Mouse (Mus musculus) intestine, embryonic 16.5 days (tissue): ENCODE measurements around the gene Lsp1. TPM values are rescaled to one million over a fixed set of nuclear protein-coding genes. Genes with fewer than 3 reads are reported as not detected.

Experiments
- ATAC-seq: fragments of 200-750 bp; cut with Nextera tagmentation; 2 replicates; pipeline ENCODE4 v1.8.0; 2017; ENCODE audit warnings: moderate TSS enrichment, moderate library complexity
- H3K27ac ChIP-seq: fragments of 300-500 bp; sonication (generic); 2 replicates; pipeline ENCODE4 v1.5.1; 2014; ENCODE audit warnings: mild to moderate bottlenecking, low read length
- H3K27me3 ChIP-seq: fragments of 300-500 bp; sonication (generic); replicated peaks from 2 replicates; pipeline ENCODE4 v1.6.1; 2014; ENCODE audit warnings: low read length, control low read depth, mixed read lengths; ENCODE audit not compliant: control insufficient read depth, insufficient read depth
- H3K36me3 ChIP-seq: fragments of 300-500 bp; sonication (generic); 2 replicates; pipeline ENCODE4 v1.6.1; 2014; ENCODE audit warnings: low read length, control low read depth; ENCODE audit not compliant: control insufficient read depth, insufficient read depth
- H3K4me1 ChIP-seq: fragments of 300-500 bp; sonication (generic); 2 replicates; pipeline ENCODE4 v1.6.1; 2014; ENCODE audit warnings: low read length, control low read depth, mixed read lengths; ENCODE audit not compliant: control insufficient read depth, insufficient read depth
- H3K4me2 ChIP-seq: fragments of 300-500 bp; sonication (generic); 2 replicates; pipeline ENCODE4 v1.6.1; 2014; ENCODE audit warnings: low read depth, low read length, control low read depth
- H3K4me3 ChIP-seq: fragments of 300-500 bp; sonication (generic); 2 replicates; pipeline ENCODE4 v1.5.1; 2014; ENCODE audit warnings: mild to moderate bottlenecking, low read length
- H3K9ac ChIP-seq: fragments of 300-500 bp; sonication (generic); 2 replicates; pipeline ENCODE4 v1.6.1; 2014; ENCODE audit warnings: low read depth, low read length
- H3K9me3 ChIP-seq: fragments of 300-500 bp; sonication (generic); 2 replicates; pipeline ENCODE4 v1.6.1; 2016; ENCODE audit warnings: low read length, control low read depth; ENCODE audit not compliant: control insufficient read depth
- WGBS: fragments of 180-500 bp; shearing (Covaris S2); extraction: QIAGEN DNeasy Blood & Tissue Kit; methylation state at CpG from one replicate; pipeline ENCODE4 v1.1.7; 2014; 5-methylcytosine and 5-hydroxymethylcytosine counted together
- polyA plus RNA-seq: library from polyadenylated mRNA; unstranded; fragments of >200 nt; fragmentation: Nextera tagmentation; extraction: Ambion mirVana; gene quantifications from 2 replicates; pipeline ENCODE4 v1.2.1, GENCODE M21; 2015

Lsp1 gene
- polyA plus RNA-seq, 1 experiment from 2014 or later, result 134 TPM

GRCm38 (mm10) chr7:142442081-142442907 is 18.3 kb upstream of the Lsp1 start:
- no peak overlapping the region for H3K4me2 ChIP-seq
- no peak for ATAC-seq
- 65% methylated on average over 9 of the region's 9 CpGs for WGBS
- no peaks in the 10 kb centered on the region for H3K27me3 ChIP-seq
- H3K36me3 ChIP-seq, result no peaks in the 10 kb centered on the region
- no peak overlapping the region for H3K27ac ChIP-seq
- peak overlapping the region; percentile 11; the same call in 1 of the 2 replicates for H3K9ac ChIP-seq
- H3K4me3 ChIP-seq, result no peak overlapping the region
- H3K9me3 ChIP-seq, result no peaks in the 10 kb centered on the region
- H3K4me1 ChIP-seq, result peaks cover 17% of the 10 kb centered on the region

DNA sequence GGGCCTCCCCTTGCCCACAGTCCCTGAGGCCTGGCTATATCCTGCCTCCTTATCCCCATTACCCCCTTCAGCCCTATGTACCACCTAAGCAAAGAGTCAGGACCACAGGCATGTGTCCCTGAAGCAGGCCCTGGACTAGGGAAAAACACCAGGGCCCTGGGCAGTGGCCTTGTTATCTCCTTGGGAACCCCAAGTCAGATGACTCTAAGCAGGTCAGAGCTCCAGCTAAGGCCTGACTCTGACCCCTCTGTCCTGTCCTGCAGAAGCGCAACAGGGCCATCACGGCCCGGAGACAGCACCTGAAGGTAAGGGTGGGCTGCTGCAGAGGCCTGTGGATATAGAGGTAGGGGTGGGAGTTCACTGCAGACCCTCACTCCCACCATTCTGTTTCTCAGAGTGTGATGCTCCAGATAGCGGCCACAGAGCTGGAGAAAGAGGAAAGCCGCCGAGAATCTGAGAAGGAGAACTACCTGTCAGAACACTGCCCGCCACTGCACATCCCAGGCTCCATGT is 17.6 kb upstream of the Lsp1 start:
- Histone ChIP-seq H3K4me1 (peaks cover 15% of the 10 kb centered on the region), H3K36me3 (no peaks in the 10 kb centered on the region), H3K27me3 (no peaks in the 10 kb centered on the region), H3K9me3 (no peaks in the 10 kb centered on the region), H3K4me2 (no peak overlapping the region), H3K9ac (no peak overlapping the region), H3K27ac (0 out of 2 replicates have a peak overlapping the region, but pooled peaks have one; percentile 38), H3K4me3 (no peak overlapping the region)
- ATAC-seq, result no peak
- WGBS, result 98% methylated on average over 7 of the region's 7 CpGs

- Histone ChIP-seq H3K4me1 (peaks cover 15% of the 10 kb centered on the region), H3K9ac (no peak overlapping the region), H3K27ac (no peak overlapping the region), H3K36me3 (no peaks in the 10 kb centered on the region), H3K4me3 (no peak overlapping the region), H3K27me3 (no peaks in the 10 kb centered on the region), H3K9me3 (no peaks in the 10 kb centered on the region), H3K4me2 (no peak overlapping the region)
- WGBS, result 80% methylated on average over 5 of the region's 5 CpGs
- ATAC-seq, result no peak
Measured at GRCm38 (mm10) chr7:142443474-142443873, 17.1 kb upstream of the Lsp1 start.

DNA sequence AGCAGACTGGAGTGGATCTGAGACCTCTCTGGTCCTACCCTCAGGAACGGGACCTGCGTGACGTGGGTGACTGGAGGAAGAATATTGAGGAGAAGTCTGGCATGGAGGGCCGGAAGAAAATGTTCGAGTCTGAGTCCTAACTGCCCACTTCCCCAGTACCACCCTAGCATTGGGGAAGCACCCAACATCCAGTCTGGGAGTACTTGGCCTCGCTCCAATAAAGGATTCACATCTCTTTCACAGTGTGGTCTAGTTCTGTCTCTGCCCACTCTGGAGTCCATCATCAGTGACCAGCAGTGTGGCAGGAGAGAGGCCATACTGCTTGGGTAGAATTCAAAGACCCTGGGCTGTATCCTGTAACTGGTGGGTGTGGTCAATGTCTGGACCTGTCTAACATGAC is 16.4 kb upstream of the Lsp1 start:
- no peak overlapping the region for H3K9ac ChIP-seq
- no peaks in the 10 kb centered on the region for H3K36me3 ChIP-seq
- no peaks in the 10 kb centered on the region for H3K27me3 ChIP-seq
- no peak overlapping the region for H3K4me2 ChIP-seq
- H3K4me1 ChIP-seq, result peaks cover 15% of the 10 kb centered on the region
- H3K27ac ChIP-seq, result no peak overlapping the region
- WGBS, result 94% methylated on average over 6 of the region's 6 CpGs
- ATAC-seq, result no peak
- H3K9me3 ChIP-seq, result no peaks in the 10 kb centered on the region
- no peak overlapping the region for H3K4me3 ChIP-seq

- H3K4me3 ChIP-seq, result no peak overlapping the region
- no peaks in the 10 kb centered on the region for H3K27me3 ChIP-seq
- H3K4me1 ChIP-seq, result peaks cover 15% of the 10 kb centered on the region
- no peaks in the 10 kb centered on the region for H3K36me3 ChIP-seq
- H3K9me3 ChIP-seq, result no peaks in the 10 kb centered on the region
- no peak overlapping the region for H3K9ac ChIP-seq
- H3K4me2 ChIP-seq, result no peak overlapping the region
- WGBS, result 90% methylated on average over 6 of the region's 6 CpGs
- H3K27ac ChIP-seq, result no peak overlapping the region
- no peak for ATAC-seq
Measured at GRCm38 (mm10) chr7:142445324-142445723, 15.3 kb upstream of the Lsp1 start.

- no peak for ATAC-seq
- no peak overlapping the region for H3K4me3 ChIP-seq
- no peak overlapping the region for H3K9ac ChIP-seq
- WGBS, result 83% methylated on average over 4 of the region's 4 CpGs
- no peaks in the 10 kb centered on the region for H3K36me3 ChIP-seq
- no peak overlapping the region for H3K27ac ChIP-seq
- H3K9me3 ChIP-seq, result no peaks in the 10 kb centered on the region
- no peaks in the 10 kb centered on the region for H3K27me3 ChIP-seq
- H3K4me1 ChIP-seq, result peaks cover 8% of the 10 kb centered on the region; the same call in 1 of the 2 replicates
- no peak overlapping the region for H3K4me2 ChIP-seq
Measured at GRCm38 (mm10) chr7:142446264-142446663, 14.3 kb upstream of the Lsp1 start.

DNA sequence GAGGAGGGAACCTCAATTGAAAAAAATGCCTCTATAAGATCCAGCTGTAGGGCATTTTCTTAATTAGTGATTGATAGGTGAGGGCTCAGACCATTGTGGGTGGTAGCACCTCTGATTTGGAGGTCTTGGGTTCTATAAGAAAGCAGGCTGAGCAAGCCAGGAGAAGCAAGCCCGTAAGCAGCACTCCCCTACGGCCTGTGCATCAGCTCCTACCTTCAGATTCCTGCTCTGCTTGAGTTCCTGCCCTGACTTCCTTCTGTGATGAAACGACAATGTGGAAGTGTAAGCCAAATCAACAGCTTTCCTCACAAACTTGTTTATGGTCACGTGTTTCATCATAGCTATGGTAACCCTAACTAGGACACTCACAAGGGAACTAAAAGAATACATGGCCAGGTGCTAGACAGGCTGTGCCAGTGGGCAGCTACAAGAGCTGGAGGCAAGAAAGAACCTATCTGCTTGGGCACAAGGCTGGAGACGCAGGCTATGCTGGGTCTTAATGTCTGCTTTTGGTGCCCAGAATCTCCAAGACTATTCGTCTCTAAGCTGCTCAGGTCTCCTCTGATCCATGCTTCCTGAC is 11.5 kb upstream of the Lsp1 start:
- Histone ChIP-seq H3K27me3 (no peaks in the 10 kb centered on the region), H3K4me2 (no peak overlapping the region), H3K4me3 (no peak overlapping the region), H3K9me3 (no peaks in the 10 kb centered on the region), H3K27ac (0 out of 2 replicates have a peak overlapping the region, but pooled peaks have one; percentile 42), H3K4me1 (peaks cover 3% of the 10 kb centered on the region; the same call in 1 of the 2 replicates), H3K9ac (no peak overlapping the region), H3K36me3 (no peaks in the 10 kb centered on the region)
- no peak for ATAC-seq
- 72% methylated on average over 6 of the region's 6 CpGs for WGBS

GRCm38 (mm10) chr7:142454706-142455105 is 5.9 kb upstream of the Lsp1 start:
- Histone ChIP-seq H3K27me3 (no peaks in the 10 kb centered on the region), H3K4me3 (no peak overlapping the region), H3K9me3 (no peaks in the 10 kb centered on the region), H3K4me1 (peaks cover 24% of the 10 kb centered on the region), H3K9ac (peak overlapping the region; percentile 58; the same call in 1 of the 2 replicates), H3K4me2 (no peak overlapping the region), H3K27ac (peak overlapping the region; percentile 73), H3K36me3 (no peaks in the 10 kb centered on the region)
- 49% methylated on average over 1 of the region's 1 CpGs for WGBS
- ATAC-seq, result no peak

DNA sequence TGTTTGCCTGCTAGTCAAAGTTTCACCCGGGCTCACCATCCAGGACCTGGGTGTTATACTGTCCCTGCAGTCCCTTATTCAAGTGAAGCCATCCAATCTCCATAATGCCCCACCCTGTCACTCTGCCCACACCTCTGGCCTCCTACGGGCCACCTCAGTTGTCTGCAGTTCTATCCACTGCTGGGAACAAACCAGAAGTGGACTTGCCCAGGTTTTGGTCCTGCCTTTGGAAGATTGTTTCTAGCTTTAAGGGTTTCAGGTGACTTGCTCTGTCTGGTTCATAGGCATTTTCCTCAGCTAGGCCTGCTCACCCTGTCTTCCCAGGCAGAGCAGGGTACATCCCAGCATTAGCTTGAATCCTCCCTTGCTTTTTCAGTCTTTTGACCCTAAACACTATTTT is 5.4 kb upstream of the Lsp1 start:
- Histone ChIP-seq H3K4me3 (no peak overlapping the region), H3K9ac (peak overlapping the region; percentile 58), H3K4me2 (no peak overlapping the region), H3K9me3 (no peaks in the 10 kb centered on the region), H3K27ac (peak overlapping the region; percentile 73), H3K36me3 (no peaks in the 10 kb centered on the region), H3K27me3 (no peaks in the 10 kb centered on the region), H3K4me1 (peaks cover 25% of the 10 kb centered on the region)
- no peak for ATAC-seq
- 34% methylated on average over 2 of the region's 2 CpGs for WGBS
